Mouse (Mus musculus) heart, embryonic 16.5 days (tissue): ENCODE results near the gene Ppm1h. TPM values are rescaled to one million over a fixed set of nuclear protein-coding genes. Genes with fewer than 3 reads are reported as not detected.

Experiments
- ATAC-seq: fragments of 200-750 bp; cut with Nextera tagmentation; replicated peaks from 2 replicates; pipeline ENCODE4 v1.8.0; 2017; ENCODE audit warnings: moderate number of reproducible peaks; ENCODE audit not compliant: insufficient read depth, low FRiP score; ENCODE audit errors: extremely low read depth
- H3K27ac ChIP-seq: fragments of 300-500 bp; sonication (generic); 2 replicates; pipeline ENCODE4 v1.5.1; 2014; ENCODE audit warnings: mild to moderate bottlenecking, low read length, control low read depth, moderate library complexity
- H3K27me3 ChIP-seq: fragments of 300-500 bp; sonication (generic); 2 replicates; pipeline ENCODE4 v1.6.1; 2014; ENCODE audit warnings: low read length, mixed read lengths; ENCODE audit not compliant: control insufficient read depth, insufficient read depth
- H3K36me3 ChIP-seq: fragments of 300-500 bp; sonication (generic); 2 replicates; pipeline ENCODE4 v1.6.1; 2014; ENCODE audit not compliant: control insufficient read depth, insufficient read depth
- H3K4me1 ChIP-seq: fragments of 300-500 bp; sonication (generic); 2 replicates; pipeline ENCODE4 v1.6.1; 2014; ENCODE audit warnings: low read length, mixed read lengths; ENCODE audit not compliant: control insufficient read depth, insufficient read depth
- H3K4me2 ChIP-seq: fragments of 300-500 bp; sonication (generic); 2 replicates; pipeline ENCODE4 v1.6.1; 2014; ENCODE audit warnings: low read depth, mild to moderate bottlenecking, control low read depth, low read length
- H3K4me3 ChIP-seq: fragments of 300-500 bp; sonication (generic); 2 replicates; pipeline ENCODE4 v1.5.1; 2014; ENCODE audit warnings: mild to moderate bottlenecking, control low read depth, low read length
- H3K9ac ChIP-seq: fragments of 300-500 bp; sonication (generic); 2 replicates; pipeline ENCODE4 v1.6.1; 2014; ENCODE audit warnings: low read length, control low read depth
- H3K9me3 ChIP-seq: fragments of 300-500 bp; sonication (generic); replicated peaks from 2 replicates; pipeline ENCODE4 v1.6.1; 2016; ENCODE audit warnings: low read length; ENCODE audit not compliant: control insufficient read depth
- WGBS: fragments of 180-500 bp; shearing (Covaris S2); extraction: QIAGEN DNeasy Blood & Tissue Kit; methylation state at CpG from one replicate; pipeline ENCODE4 v1.1.7; 2014; 5-methylcytosine and 5-hydroxymethylcytosine counted together
- polyA plus RNA-seq: library from polyadenylated mRNA; unstranded; fragments of >200 nt; fragmentation: Nextera tagmentation; extraction: Ambion mirVana; gene quantifications from 2 replicates; pipeline ENCODE4 v1.2.1, GENCODE M21; 2015

The Ppm1h gene
- polyA plus RNA-seq, 1 experiment from 2014 or later: 9.4 TPM

DNA sequence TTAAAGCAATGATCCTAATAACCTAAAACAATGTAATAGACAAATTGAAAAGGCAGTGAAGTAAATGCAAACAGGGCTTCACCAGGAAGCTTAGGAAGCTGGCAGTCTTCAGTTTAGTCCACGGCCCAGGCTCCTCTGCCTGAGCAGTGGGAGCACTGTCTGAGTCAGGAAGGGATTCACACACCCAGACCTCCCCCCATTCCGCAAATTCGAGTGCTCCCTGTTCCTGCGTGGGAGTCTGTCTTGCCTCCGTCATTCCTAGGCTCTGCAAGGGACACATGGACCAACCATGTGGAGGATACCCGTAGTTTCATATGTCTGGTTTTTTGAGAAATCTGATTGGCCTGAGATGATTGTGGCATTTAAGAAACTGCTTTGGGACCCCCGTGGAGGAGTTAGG is 67.6 kb downstream of the Ppm1h start:
- WGBS: 60% methylated on average over 7 of the region's 7 CpGs
- Histone ChIP-seq H3K9ac (no peak overlapping the region), H3K27me3 (no peaks in the 10 kb centered on the region), H3K9me3 (no peaks in the 10 kb centered on the region; the same call in 1 of the 2 replicates), H3K36me3 (no peaks in the 10 kb centered on the region), H3K4me3 (no peak overlapping the region), H3K4me2 (no peak overlapping the region), H3K27ac (no peak overlapping the region), H3K4me1 (no peaks in the 10 kb centered on the region)
- no peak for ATAC-seq

DNA sequence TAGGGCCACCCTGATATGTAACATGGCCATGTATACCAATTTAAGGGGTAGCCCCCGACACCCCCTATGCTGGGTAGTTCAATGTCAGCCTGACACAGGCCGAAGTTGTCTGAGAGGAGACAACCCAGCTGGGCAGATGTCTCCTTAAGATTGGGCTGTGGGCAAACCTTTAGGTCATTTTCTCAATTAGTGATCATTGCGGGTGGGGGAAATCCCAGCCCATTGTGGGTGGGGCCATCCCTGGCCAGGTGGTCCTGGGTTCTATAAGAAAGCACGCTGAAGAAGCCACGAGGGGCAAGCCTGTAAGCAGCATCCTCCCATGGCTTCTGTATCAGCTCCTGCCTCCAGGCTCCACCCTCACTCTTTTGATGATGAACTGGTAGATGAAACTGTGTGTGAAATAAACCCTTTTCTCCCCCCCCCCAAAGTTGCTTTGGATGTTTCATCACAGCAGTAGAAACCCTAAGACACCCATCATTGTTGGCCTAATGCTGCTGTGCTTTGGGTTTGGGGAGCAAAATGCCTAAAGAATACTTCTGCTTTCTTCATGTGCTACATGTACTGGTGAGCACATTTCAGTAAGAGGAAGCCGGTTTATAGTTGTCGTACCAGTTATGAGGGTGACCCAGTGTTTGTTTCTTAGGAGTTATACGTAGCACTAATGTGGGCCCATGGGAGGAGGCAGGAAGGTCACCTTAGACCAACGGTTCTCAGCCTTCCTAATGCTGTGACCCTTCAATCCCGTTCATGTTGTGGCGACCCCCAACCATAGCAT is 68.8 kb downstream of the Ppm1h start:
- no peak for ATAC-seq
- no peaks in the 10 kb centered on the region for H3K36me3 ChIP-seq
- H3K4me3 ChIP-seq: no peak overlapping the region
- H3K4me2 ChIP-seq: no peak overlapping the region
- no peak overlapping the region for H3K27ac ChIP-seq
- H3K9ac ChIP-seq: no peak overlapping the region
- no peaks in the 10 kb centered on the region; the same call in 1 of the 2 replicates for H3K9me3 ChIP-seq
- WGBS: 90% methylated on average over 11 of the region's 11 CpGs
- no peaks in the 10 kb centered on the region for H3K4me1 ChIP-seq
- H3K27me3 ChIP-seq: no peaks in the 10 kb centered on the region

DNA sequence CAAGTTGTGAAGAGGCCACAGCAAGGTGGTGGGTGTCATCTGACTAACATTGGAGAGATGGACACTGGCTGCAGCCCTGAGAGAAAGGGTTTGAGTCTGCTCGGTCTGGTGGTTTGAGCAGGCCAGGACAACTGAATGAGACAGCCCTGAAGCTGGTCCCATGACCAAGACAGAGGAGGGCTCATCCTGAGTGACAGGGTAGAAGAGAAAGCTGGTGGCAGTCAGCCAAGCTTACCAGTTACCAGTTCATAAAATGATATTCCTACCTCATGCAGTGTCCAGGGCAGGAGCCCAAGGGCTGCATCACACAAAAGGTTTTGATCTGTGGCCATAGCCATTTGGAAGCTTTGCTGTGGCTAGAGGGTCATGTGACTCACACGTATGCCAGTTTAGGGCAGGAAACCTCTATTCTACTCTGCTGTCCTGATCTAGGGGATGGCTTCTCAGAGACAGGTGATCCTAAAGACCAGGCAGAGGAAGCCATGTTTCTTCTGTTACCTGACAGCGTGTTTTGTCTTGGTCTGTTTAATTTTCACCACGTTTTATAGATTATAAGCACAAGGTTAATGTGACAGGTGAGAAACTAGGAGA is 69.9 kb downstream of the Ppm1h start:
- Histone ChIP-seq H3K4me3 (no peak overlapping the region), H3K4me2 (no peak overlapping the region), H3K27ac (no peak overlapping the region), H3K9me3 (no peaks in the 10 kb centered on the region; the same call in 1 of the 2 replicates), H3K36me3 (no peaks in the 10 kb centered on the region), H3K27me3 (no peaks in the 10 kb centered on the region), H3K4me1 (peaks cover 4% of the 10 kb centered on the region), H3K9ac (no peak overlapping the region)
- ATAC-seq: no peak; the same call in 1 of the 2 replicates
- WGBS: 70% methylated on average over 4 of the region's 4 CpGs

DNA sequence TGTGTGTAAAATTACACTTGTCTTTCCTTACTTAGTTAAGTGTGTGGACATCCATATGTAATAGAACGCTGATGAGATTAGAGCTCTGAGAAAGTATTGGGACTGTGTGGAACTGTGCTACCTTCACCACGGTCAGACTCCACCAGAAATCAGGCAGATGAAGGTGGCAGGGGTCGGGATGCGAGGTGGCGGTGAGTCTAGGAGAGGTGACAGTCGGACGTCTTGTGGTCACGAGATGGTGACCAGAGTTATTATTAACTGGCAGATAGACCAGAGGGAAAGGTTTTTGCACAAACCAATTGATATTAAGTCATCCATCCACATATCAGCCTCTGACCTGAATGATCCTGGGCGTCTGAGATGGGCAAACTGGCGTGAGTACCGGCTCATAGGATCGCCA is 70.5 kb downstream of the Ppm1h start:
- no peaks in the 10 kb centered on the region for H3K27me3 ChIP-seq
- no peaks in the 10 kb centered on the region; the same call in 1 of the 2 replicates for H3K9me3 ChIP-seq
- no peak overlapping the region for H3K9ac ChIP-seq
- no peak overlapping the region for H3K27ac ChIP-seq
- H3K4me2 ChIP-seq: no peak overlapping the region
- 88% methylated on average over 12 of the region's 12 CpGs for WGBS
- peaks cover 10% of the 10 kb centered on the region for H3K4me1 ChIP-seq
- no peak overlapping the region for H3K4me3 ChIP-seq
- no peak for ATAC-seq
- no peaks in the 10 kb centered on the region for H3K36me3 ChIP-seq

DNA sequence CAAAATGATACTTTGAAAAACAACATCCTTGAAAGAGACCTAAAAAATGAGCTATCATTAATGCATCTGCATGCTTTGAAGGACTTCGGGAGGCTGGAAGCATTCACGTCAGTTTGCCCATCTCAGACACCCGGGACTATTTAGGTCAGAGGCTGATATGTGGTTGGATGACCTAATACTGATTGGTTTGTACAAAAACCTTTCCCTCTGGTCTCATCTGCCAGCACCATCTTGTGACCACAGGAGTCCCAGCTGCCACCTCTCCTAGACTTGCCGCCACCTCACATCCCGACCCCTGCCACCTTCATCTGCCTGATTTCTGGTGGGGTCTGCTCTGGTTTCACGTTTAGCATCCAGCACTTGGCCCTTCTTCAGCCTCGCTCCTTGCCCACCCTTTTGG is 71.3 kb downstream of the Ppm1h start:
- no peaks in the 10 kb centered on the region; the same call in 1 of the 2 replicates for H3K9me3 ChIP-seq

DNA sequence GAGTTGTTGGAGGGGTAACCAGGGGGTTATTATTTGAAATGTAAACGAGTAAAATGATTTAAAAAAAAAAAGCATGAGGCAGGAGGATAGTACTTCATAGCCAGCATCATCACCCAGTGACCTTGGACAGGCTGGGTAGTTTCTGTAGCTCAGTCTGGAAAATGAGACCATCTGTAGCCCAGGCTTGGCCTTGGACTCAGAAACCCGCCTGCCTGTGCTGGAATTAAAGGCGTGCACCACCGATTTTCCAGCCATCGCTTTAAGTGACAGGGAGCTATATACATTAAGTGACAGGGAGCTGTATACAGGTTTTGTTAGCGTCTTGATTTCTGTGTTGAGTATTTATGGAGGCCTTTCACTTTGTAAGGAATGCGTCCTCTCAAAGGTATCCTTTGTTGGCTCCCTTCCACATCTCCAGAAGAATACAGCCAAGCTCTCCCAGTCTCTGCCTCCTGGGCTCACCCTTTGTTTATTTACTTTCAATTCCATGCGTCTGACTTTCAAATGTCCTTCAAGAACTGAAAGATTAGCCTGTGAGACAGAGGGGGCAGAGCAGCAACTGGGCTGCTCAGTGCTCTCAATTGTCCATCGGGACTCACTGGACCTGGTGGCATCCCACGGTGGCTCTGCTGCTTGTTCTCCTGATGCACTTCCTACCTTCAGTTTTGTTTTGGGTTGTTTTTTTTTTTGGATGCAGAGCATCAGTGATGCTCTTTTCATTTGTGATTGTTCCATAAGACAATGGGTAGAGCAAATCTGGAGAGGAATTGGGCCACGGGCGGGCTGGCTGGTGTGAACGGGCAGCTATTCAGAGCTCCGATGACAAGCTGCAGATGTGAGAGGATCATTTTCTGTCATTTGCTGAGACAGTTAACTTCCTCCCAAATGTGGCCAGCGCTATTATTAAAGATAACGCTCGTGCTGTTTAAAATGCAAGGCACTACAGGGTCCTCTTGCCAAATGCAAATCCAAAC is 74.7 kb downstream of the Ppm1h start:
- Histone ChIP-seq H3K9me3 (no peaks in the 10 kb centered on the region; the same call in 1 of the 2 replicates), H3K36me3 (no peaks in the 10 kb centered on the region), H3K4me3 (no peak overlapping the region; the same call in 1 of the 2 replicates), H3K27me3 (no peaks in the 10 kb centered on the region), H3K27ac (peak overlapping the region; percentile 48), H3K4me1 (peaks cover 10% of the 10 kb centered on the region), H3K4me2 (peak overlapping the region; percentile 48), H3K9ac (peak overlapping the region; percentile 20; the same call in 1 of the 2 replicates)
- ATAC-seq: no peak
- WGBS: 42% methylated on average over 17 of the region's 17 CpGs

More for the DNA sequence above, 71.3 kb downstream of the Ppm1h start:
- H3K4me2 ChIP-seq: no peak overlapping the region
- no peak overlapping the region for H3K4me3 ChIP-seq
- WGBS: 71% methylated on average over 7 of the region's 7 CpGs
- H3K36me3 ChIP-seq: no peaks in the 10 kb centered on the region
- no peak overlapping the region for H3K27ac ChIP-seq
- no peaks in the 10 kb centered on the region for H3K27me3 ChIP-seq
- H3K4me1 ChIP-seq: peaks cover 10% of the 10 kb centered on the region
- ATAC-seq: no peak
- H3K9ac ChIP-seq: no peak overlapping the region

DNA sequence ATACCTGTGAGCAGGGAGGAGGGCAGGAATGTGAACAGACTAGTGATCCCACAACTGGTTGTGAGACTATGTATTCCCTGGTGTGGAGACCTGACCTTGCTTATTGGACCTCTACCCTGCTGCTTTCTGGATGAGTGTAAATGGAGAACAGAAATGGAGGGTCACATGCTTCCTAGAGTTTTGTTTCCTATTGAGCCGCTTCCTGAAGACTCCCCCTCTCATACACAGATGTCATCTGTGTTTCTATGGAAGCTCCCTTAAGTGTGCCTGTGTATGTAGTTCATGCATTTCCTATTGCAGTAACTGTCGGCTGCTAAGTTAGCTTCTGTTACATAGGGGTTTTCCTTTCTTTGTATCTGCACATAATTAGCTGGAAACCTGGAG is 75.4 kb downstream of the Ppm1h start:
- Histone ChIP-seq H3K9me3 (no peaks in the 10 kb centered on the region; the same call in 1 of the 2 replicates), H3K4me3 (no peak overlapping the region; the same call in 1 of the 2 replicates), H3K27ac (peak overlapping the region; percentile 48), H3K9ac (peak overlapping the region; percentile 20; the same call in 1 of the 2 replicates), H3K4me2 (peak overlapping the region; percentile 48), H3K36me3 (no peaks in the 10 kb centered on the region), H3K4me1 (peaks cover 10% of the 10 kb centered on the region), H3K27me3 (no peaks in the 10 kb centered on the region)
- no peak for ATAC-seq
- WGBS: 50% methylated on average over 2 of the region's 2 CpGs

DNA sequence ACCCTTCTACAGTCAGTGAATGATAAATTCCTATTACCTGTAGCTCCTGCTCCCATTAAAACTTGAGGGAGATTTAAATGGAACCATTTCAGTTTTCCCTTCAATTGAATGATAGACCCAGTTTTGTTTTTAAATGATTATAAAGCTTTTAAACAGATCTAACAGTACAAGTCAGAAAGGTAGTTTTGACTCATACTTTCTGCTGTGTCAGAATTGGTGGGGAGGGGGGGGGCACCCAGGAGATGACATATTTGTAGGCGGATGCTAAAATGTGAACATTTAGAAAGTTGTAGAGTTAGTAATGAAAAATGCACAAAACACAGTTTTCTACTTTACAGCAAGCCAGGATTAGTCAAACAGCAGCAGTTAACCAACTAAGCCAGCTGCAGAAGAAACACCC is 76.4 kb downstream of the Ppm1h start:
- ATAC-seq: no peak
- H3K9me3 ChIP-seq: no peaks in the 10 kb centered on the region; the same call in 1 of the 2 replicates
- H3K4me1 ChIP-seq: peaks cover 10% of the 10 kb centered on the region
- 92% methylated on average over 1 of the region's 1 CpGs for WGBS
- no peak overlapping the region for H3K27ac ChIP-seq
- H3K27me3 ChIP-seq: no peaks in the 10 kb centered on the region
- no peak overlapping the region for H3K4me2 ChIP-seq
- H3K36me3 ChIP-seq: no peaks in the 10 kb centered on the region
- H3K4me3 ChIP-seq: no peak overlapping the region
- no peak overlapping the region for H3K9ac ChIP-seq
